Mouse (Mus musculus): Measurements from ENCODE around the gene Mphosph6.

DNA sequence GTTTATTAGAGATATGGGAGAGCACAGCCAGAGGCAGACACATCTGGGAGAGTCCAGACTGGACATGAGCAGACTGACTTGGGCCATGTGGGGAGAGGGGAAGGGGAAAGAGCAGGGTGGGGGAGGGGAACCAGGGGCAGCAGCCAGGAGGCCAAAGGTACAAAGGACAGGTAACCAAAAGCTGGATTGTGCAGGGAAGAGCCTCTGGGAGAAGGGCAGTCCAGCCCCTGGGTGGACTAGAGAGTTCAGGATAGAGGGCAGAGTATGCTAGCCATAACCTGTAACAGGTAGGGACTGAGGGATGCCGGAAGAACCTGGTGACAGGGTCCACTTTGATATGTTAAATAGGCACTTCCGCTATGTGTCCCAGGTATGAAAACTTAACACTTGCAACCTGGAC is 8.9 kb upstream of the Mphosph6 start:
- TF ChIP-seq POLR2A (IDR thresholded peaks at IDR 0.05; ENCODE audit: low read depth, low read length): no peak
- TF ChIP-seq CTCF (conservative IDR thresholded peaks at IDR 0.05; ENCODE audit: insufficient read depth, insufficient read length, low read depth, low read length): no peak

All from kidney, adult 2 months (tissue).